Mouse (Mus musculus): ENCODE data around the gene Sema5b.

- no peak for TF ChIP-seq POLR2A (IDR thresholded peaks at IDR 0.05; ENCODE audit: insufficient read length, low read depth)
- no peak for TF ChIP-seq USF1 (IDR thresholded peaks at IDR 0.05; ENCODE audit: low read depth)
- no peak for TF ChIP-seq E2F4 (IDR thresholded peaks at IDR 0.05; ENCODE audit: insufficient read depth)
- TF ChIP-seq SRF (IDR thresholded peaks at IDR 0.05; ENCODE audit: control insufficient read depth, insufficient read length, low read depth), result no peak
- no peak for TF ChIP-seq MYOD1 (IDR thresholded peaks at IDR 0.05; ENCODE audit: control insufficient read depth in 1 of 3, insufficient read length in 2 of 3, low read depth in 2 of 3)
- no peak for TF ChIP-seq MAX (IDR thresholded peaks at IDR 0.05; ENCODE audit: low read depth)
- no peak for TF ChIP-seq POLR2AphosphoS2 (IDR thresholded peaks at IDR 0.05; ENCODE audit: insufficient read length, low read depth)
- no peak for TF ChIP-seq TCF12 (IDR thresholded peaks at IDR 0.05; ENCODE audit: insufficient read depth, poor library complexity, severe bottlenecking)
- TF ChIP-seq MYOG (IDR thresholded peaks at IDR 0.05; ENCODE audit: control insufficient read depth in 1 of 3, insufficient read depth in 1 of 3, insufficient read length in 2 of 3, low read depth in 2 of 3), result no peak
- no peak for TF ChIP-seq CEBPB (IDR thresholded peaks at IDR 0.05; ENCODE audit: insufficient read depth, poor library complexity, severe bottlenecking)
These were observed 4.8 kb downstream of the Sema5b start for GRCm38 (mm10) chr16:35545723-35546122.
